Mouse (Mus musculus) gonadal fat pad, adult 2 months (tissue): Measurements from ENCODE around the gene Tor2a. TPM values are rescaled to one million over a fixed set of nuclear protein-coding genes. Genes with fewer than 3 reads are reported as not detected.

Source experiments
- DNase-seq: peaks from one replicate; pipeline ENCODE4 v3.0.0-alpha.2; 2012; ENCODE audit warnings: low read depth
- polyA plus RNA-seq: library from polyadenylated mRNA; depleted of rRNA; stranded (reverse); fragments of >200 nt; gene quantifications from 2 replicates; pipeline ENCODE4 v1.2.3, GENCODE M21; 2012

The Tor2a gene
- polyA plus RNA-seq, 1 experiment, result 67.5 TPM

DNA sequence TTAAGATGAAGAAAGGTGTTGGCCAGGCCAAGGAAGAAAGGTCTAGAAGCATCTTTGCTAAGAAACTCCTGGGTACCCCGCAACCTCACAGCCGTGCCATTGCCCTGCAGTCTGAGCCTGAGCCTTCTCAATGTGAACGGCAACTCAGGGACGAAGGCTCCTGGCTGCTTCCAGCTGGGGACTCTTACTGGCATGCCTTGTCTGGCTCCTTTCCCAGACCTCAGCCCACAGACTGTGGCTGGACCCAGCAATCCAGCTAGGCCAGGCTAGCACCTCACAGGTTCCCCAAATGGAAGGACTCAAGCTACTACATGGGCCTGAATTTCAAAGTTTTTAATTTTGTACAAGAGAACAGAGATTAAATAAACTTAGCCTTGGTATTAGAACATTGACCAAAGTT is 4.8 kb downstream of the Tor2a start:
- no peak for DNase-seq

GRCm38 (mm10) chr2:32763353-32763752 is 6.3 kb downstream of the Tor2a start:
- no peak for DNase-seq

GRCm38 (mm10) chr2:32767241-32767640 is 10.2 kb downstream of the Tor2a start:
- no peak for DNase-seq

DNA sequence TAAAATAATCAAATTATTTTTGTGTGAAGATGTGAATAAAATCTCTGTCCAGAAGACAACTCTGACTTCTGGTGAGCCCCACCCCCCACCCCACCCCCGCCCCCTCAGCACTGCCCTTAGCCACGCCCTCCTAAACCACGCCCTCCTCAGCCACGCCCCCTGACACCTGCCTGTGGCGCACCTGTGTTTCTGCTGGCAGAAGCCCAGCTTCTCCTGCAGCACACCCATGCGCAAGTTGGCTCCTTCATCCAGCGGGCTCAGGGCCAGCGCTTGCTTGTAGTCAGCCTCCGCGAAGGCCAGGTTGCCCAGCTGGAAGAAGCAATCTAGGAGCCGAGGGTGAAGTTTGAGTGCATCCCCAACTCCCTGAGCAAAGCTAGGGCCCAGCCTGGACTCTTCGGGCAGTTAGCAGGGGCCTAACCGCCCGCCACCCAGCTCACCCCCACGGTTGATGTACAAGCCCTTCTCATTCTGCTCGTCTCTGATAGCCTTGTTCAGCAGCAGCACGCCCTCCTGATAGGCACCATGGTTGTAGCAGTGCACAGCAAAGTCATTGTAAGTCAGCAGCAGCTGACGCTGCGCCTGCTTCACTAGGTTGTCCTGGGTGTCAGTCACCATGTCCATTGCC is 11.7 kb downstream of the Tor2a start:
- no peak for DNase-seq

GRCm38 (mm10) chr2:32769327-32770085 is 12.5 kb downstream of the Tor2a start:
- DNase-seq, result no peak

DNA sequence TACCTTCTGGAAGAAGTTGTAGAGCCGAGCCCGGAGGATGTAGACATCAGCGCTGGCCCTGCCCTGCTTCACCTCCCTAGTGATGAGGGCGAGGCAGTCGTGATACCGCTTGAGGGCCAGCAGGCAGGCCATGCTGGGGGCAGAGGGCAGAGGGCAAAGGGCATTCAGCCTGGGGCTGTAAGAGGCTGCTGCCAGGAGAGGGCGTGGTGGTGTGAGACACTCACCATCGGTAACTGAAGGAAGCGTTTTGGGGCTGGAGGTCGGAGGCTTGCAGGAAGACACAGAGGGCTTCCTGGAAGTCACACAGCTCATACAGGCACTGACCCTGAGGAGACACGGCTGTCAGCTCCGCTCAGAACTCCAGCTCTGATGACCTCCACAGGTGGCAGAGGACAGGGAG is 14.9 kb downstream of the Tor2a start:
- no peak for DNase-seq

DNA sequence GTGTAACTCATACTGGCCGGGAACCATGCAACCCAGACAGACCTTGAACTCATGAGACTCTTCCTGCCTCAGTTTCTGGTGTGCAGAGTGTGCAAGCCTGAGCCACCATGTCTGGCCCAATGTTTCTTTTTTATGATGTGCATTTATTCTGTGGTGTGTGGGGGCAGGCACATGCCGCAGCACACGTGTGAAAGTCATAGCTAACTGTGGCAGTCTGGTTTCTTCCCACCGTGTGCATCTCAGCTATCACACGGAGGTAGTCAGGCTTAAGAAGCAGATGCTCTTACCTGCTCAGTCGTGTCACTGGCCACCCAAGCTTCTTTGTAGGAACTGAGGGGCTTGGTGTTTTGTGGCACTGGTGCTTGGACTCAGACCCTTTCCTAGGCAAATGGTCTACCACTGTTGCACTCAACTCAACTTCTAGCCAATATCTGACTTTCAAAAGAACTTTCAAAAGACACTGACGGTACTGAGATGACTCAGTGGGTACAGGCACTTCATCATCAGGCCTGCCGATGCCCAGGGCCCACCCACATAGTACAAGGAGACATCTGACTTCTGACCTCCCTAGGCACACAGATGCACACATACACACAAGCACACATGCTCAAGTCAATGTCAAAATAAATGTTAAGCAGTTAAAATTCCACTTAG is 15.7 kb downstream of the Tor2a start:
- no peak for DNase-seq

- DNase-seq, result peak; percentile 69
Measured at GRCm38 (mm10) chr2:32775359-32776074, 18.5 kb downstream of the Tor2a start, which contains the start of the genes Ttc16 and Ptrh1. Ttc16 (minus strand) TSS chr2:32775633. Ptrh1 (plus strand) TSS chr2:32775786.

DNA sequence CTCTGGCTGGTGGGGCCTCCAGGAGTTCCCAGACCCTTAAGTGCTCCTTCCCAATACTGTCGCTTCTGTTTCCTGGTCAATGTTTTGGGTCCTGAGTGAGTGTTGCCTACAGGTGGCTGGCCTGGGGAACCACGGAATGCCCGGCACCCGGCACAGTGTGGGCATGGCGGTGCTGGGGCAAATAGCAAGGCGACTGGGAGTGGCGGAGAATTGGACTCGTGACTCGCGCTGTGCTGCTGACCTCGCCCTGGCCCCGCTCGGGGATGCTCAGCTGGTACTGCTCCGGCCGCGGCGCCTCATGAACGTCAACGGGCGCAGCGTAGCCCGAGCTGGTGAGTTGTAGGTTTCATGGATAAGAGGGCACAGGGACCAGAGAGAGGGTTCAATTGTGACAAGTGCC is 19.2 kb downstream of the Tor2a start:
- DNase-seq, result no peak

GRCm38 (mm10) chr2:32778081-32778480 is 21.0 kb downstream of the Tor2a start:
- no peak for DNase-seq

DNA sequence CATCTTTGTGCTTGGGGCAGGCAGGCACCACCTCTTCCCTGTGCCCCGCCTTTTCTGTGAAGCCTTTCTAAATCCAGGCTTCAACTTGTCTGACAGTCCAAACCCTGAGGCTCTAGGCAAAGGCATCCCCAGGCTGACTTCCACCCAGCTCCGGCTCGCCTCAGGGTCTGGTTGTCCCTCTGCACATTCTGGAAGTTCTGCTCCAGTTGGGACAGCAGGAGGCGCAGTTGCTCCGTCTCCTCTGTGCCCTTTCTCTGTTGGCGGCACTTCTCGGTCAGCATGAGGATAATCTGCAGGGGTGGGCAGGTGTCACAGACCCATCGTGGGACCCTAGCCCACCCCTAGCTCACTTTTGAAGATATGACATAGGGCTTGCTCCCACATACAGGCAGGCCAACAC is 22.1 kb downstream of the Tor2a start:
- no peak for DNase-seq

DNA sequence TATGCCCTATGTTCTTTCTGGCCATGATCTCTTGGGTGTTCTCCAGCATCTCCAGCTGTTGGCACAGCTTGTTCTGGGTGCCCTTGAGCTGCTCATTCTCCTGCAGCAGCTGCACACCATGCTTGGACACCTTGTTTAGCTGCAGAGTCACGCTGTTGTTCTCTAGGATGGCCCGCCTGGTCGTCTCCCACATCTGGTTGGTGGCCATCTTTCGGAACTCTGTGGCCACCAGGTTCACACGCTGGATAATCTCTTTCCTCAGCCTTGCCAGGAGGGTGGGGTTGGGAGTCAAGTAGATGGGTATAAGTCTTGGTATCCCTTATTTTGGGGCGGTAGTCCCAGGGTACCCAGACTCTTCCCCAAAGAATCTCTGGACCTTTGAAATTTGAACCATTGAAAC is 22.7 kb downstream of the Tor2a start:
- DNase-seq, result no peak

DNA sequence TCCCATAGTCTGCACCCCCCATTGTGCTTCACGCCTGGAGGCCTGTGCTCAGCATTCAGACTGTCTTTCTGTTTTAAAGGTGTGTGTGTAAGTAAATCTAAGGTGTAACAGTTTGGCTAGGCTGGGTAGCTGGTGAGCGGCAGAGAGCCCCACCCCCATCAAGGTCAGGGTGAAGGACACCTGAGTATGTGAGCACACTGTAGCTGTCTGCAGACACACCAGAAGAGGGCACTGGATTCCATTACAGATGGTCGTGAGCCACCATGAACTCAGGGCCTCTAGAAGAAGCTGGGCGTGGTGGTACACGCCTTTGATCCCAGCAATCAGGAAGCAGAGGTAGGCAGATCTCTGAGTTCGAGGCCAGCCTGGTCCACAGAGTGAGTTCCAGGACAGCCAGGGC is 24.7 kb downstream of the Tor2a start:
- DNase-seq, result no peak

- no peak for DNase-seq
Measured at GRCm38 (mm10) chr2:32784048-32784681, 27.1 kb downstream of the Tor2a start, which contains the start of gene Cfap157. Cfap157 (minus strand) TSS chr2:32784428.

GRCm38 (mm10) chr2:32787176-32787575 is 30.1 kb downstream of the Tor2a start:
- no peak for DNase-seq

GRCm38 (mm10) chr2:32788581-32788980 is 31.5 kb downstream of the Tor2a start:
- DNase-seq, result no peak

DNA sequence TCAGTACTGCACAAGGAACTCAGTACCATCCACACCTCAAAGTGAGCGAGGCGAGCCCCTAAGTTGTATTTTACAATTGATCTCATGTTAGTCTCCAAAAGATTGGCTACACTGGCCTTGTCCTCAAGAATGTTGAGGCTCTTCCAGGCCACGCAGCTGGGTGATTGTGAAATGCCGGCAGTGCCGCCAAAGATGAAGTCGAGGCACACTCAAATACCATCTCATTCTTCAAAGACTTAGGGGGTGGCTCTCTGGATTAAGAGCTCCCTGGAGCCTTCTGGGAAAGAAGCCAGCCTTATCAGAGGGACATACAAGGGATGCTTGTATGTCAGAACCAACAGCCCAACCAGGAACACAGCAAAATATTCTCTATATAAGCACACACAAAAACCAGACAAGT is 34.3 kb downstream of the Tor2a start:
- DNase-seq, result no peak

DNA sequence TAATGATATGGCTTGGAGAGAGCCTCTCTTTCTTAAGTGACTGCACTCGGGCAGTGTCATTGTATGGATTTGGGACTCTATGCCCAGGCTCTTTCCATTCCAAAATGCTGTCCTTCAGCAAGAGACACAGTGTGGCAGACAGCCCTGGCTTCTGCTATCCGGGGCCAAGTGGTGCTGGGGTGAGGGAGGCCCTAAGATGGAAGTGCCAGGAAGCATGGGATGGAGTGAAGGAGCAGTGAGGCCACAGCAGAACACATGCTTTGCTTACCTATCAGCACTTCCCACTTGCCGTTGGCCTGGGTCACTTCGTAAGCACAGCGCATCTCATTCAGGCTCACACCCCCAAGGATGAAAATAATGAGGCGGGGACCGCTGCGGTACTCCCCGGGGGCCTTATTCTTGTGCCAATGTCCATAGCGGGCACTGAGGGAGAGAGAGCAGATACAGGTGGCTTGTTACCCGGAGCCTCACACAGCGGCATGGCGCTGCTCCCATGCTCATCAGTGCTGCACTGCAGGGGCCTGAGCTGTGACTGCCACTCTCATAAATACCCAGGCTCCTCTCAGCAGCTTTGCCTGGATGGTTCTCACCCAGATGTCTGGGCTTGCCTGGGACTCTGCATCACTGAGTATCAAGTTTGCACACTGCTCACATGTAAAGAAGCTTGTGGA is 38.8 kb downstream of the Tor2a start:
- no peak for DNase-seq

DNA sequence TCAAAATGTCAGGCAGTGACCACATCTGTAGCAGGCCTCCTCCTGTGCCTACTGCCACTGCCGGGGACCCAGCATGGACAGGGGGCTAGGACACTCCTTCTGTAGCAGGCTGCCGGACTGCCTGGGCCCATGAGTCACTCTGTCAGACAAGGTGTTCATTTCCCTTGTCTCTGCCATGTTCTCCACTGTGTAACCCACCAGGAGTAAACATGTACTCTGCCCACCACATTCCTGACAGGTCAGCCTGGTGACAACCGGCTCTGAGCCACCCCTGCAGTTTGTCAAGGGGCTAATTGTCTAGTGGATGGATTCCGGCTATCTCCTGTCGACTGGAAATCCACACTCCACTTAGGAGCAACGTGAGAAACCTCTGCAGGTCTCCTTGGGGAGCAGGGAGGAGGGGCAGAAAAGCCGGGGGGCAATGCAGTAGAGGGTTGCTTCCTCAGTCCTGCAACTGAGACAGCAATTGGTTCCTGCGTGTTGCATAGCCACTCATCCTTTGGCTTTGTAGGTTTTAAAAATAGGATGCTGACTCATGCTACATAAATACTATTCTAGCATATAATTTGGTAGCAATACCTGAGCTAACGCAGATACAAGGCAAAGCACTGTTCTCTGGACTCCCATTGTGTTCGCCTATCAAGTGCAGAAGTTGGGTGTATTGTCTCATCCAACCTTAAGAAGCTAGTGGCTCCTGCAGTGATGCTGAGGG is 41.4 kb downstream of the Tor2a start:
- no peak for DNase-seq

GRCm38 (mm10) chr2:32808816-32809566 is 52.0 kb downstream of the Tor2a start:
- no peak for DNase-seq
